Mouse (Mus musculus) CH12.LX (cell line): ENCODE measurements at regions not wholly inside any gene's neighbourhood (a gene's known extent, or its start where the extent isn't known, plus 50 kb on each side); places are given as distances from the start of the nearest gene placed in this dataset.
A peak's percentile ranks its signal among the peaks of the same experiment; 100 is the strongest.
"Not testable (repeated sequence)": the region's sequence is repeated elsewhere in the genome, so short reads cannot be mapped to it uniquely, and the experiment has no call there.

Experiments
- DNase-seq: peaks from one replicate; pipeline ENCODE4 v3.0.0-alpha.2; 2013; ENCODE audit errors: extremely low read depth
- H3K27ac ChIP-seq: 2 replicates; pipeline ENCODE4 v1.5.1; 2012; ENCODE audit warnings: low read depth, mild to moderate bottlenecking, control low read depth, moderate library complexity; ENCODE audit not compliant: insufficient read depth
- H3K27me3 ChIP-seq: replicated peaks from 2 replicates; pipeline ENCODE3; 2012; ENCODE audit warnings: inconsistent platforms
- H3K36me3 ChIP-seq, 2 experiments: replicated peaks in 1 of 2; 2 replicates each; pipeline versions ENCODE3 to v1.6.1; 2012; ENCODE audit warnings: inconsistent platforms in 1 of 2, low read length in 1 of 2, mild to moderate bottlenecking in 1 of 2, mixed read lengths in 1 of 2, moderate library complexity in 1 of 2; ENCODE audit not compliant: control insufficient read depth in 1 of 2, insufficient read depth in 1 of 2
- H3K4me1 ChIP-seq, 2 experiments: 2 replicates each; pipeline ENCODE4 v1.6.1; 2012; ENCODE audit warnings: inconsistent platforms in 1 of 2, moderate library complexity in 1 of 2; ENCODE audit not compliant: insufficient read depth in 2 of 2, control insufficient read depth in 1 of 2
- H3K4me2 ChIP-seq: 2 replicates; pipeline ENCODE4 v1.6.1; 2012; ENCODE audit warnings: low read depth, mild to moderate bottlenecking, control low read depth; ENCODE audit not compliant: poor library complexity, insufficient read depth, severe bottlenecking
- H3K4me3 ChIP-seq, 3 experiments: fragments of 150-350 bp in 1 of 3; sonication (generic) in 1 of 3; replicated peaks in 1 of 3; 2 replicates each; pipeline versions ENCODE3 to v1.5.1; 2011 to 2012; ENCODE audit warnings: low read depth in 2 of 3, low read length in 2 of 3, mild to moderate bottlenecking in 2 of 3, moderate library complexity in 2 of 3, control low read depth in 1 of 3, improper control_type of control experiment in 1 of 3, inconsistent platforms in 1 of 3, mixed read lengths in 1 of 3; ENCODE audit not compliant: poor library complexity in 1 of 3
- H3K79me2 ChIP-seq: replicated peaks from 2 replicates; pipeline ENCODE4 v1.6.1; 2012; ENCODE audit warnings: mild to moderate bottlenecking, moderate library complexity; ENCODE audit not compliant: control insufficient read depth, poor library complexity, insufficient read depth, severe bottlenecking; ENCODE audit errors: extremely low read depth
- H3K9ac ChIP-seq: 2 replicates; pipeline ENCODE4 v1.6.1; 2012; ENCODE audit warnings: low read depth, mild to moderate bottlenecking, control low read depth, moderate library complexity; ENCODE audit not compliant: insufficient read depth
- H3K9me3 ChIP-seq: replicated peaks from 2 replicates; pipeline ENCODE3; 2012; ENCODE audit warnings: low read length, inconsistent platforms, mixed read lengths
- BHLHE40 ChIP-seq: IDR thresholded peaks from 2 replicates; pipeline ENCODE4 v1.6.1; 2011; ENCODE audit warnings: mild to moderate bottlenecking, low read depth, low read length, improper control_type of control experiment
- EP300 ChIP-seq: IDR thresholded peaks from 2 replicates; pipeline ENCODE4 v1.6.1; 2011; ENCODE audit warnings: low read length, improper control_type of control experiment
- IRF4 ChIP-seq: IDR thresholded peaks from 2 replicates; pipeline ENCODE4 v1.6.1; 2014; ENCODE audit warnings: low read depth, mild to moderate bottlenecking, inconsistent platforms, low read length, improper control_type of control experiment
- JUND ChIP-seq: conservative IDR thresholded peaks from 2 replicates; pipeline ENCODE4 v1.6.1; 2011; ENCODE audit warnings: low read depth, low read length, improper control_type of control experiment
- MAFK ChIP-seq: IDR thresholded peaks from 2 replicates; pipeline ENCODE4 v1.6.1; 2011; ENCODE audit warnings: low read length, improper control_type of control experiment; ENCODE audit not compliant: insufficient replicate concordance
- MAX ChIP-seq: IDR thresholded peaks from 2 replicates; pipeline ENCODE4 v1.6.1; 2011; ENCODE audit warnings: low read length, improper control_type of control experiment
- MAZ ChIP-seq: IDR thresholded peaks from 2 replicates; pipeline ENCODE4 v1.6.1; 2012; ENCODE audit warnings: low read depth, mild to moderate bottlenecking, inconsistent platforms, low read length, improper control_type of control experiment, moderate library complexity
- MXI1 ChIP-seq: IDR thresholded peaks from 2 replicates; pipeline ENCODE4 v1.6.1; 2011; ENCODE audit warnings: mild to moderate bottlenecking, low read depth, low read length, improper control_type of control experiment
- NELFE ChIP-seq: IDR thresholded peaks from 2 replicates; pipeline ENCODE4 v1.6.1; 2011; ENCODE audit warnings: low read depth, low read length, improper control_type of control experiment
- PAX5 ChIP-seq: IDR thresholded peaks from 2 replicates; pipeline ENCODE4 v1.6.1; 2012; ENCODE audit warnings: low read length, inconsistent platforms, mixed read lengths
- RCOR1 ChIP-seq: conservative IDR thresholded peaks from 2 replicates; pipeline ENCODE4 v1.6.1; 2012; ENCODE audit warnings: low read depth, mild to moderate bottlenecking, inconsistent platforms, low read length, improper control_type of control experiment
- TCF12 ChIP-seq: IDR thresholded peaks from 2 replicates; pipeline ENCODE4 v1.6.1; 2014; ENCODE audit warnings: low read depth, mild to moderate bottlenecking, inconsistent platforms, low read length, improper control_type of control experiment
- ZNF384 ChIP-seq: IDR thresholded peaks from 2 replicates; pipeline ENCODE4 v1.6.1; 2012; ENCODE audit warnings: low read depth, low read length, improper control_type of control experiment, inconsistent platforms
- dilution Hi-C: fragments of 300-500 bp; cut with MboI; formaldehyde crosslinking; loops from 2 replicates; pipeline ENCODE4 v1.14.3; 2020; ENCODE audit warnings: low sequenced_read_pairs; ENCODE audit not compliant: extremely low pct_unique_long_range_greater_than_20kb, extremely low pct_ligation_motif_present
- in situ Hi-C: fragments of 300-500 bp; cut with MboI; formaldehyde crosslinking; loops from 3 replicates; pipeline ENCODE4 v1.14.3; 2019; ENCODE audit warnings: low sequenced_read_pairs, low pct_ligation_motif_present, low pct_unique_long_range_greater_than_20kb, mixed read lengths

- H3K4me1 ChIP-seq, dilution Hi-C loops, DNase-seq, H3K4me3 ChIP-seq, H3K27ac ChIP-seq, H3K27me3 ChIP-seq, H3K4me2 ChIP-seq, H3K79me2 ChIP-seq, in situ Hi-C loops, H3K9ac ChIP-seq, H3K9me3 ChIP-seq, H3K36me3 ChIP-seq: not testable (repeated sequence)
These were observed 99.3 kb downstream of the Gm7489 start for GRCm38 (mm10) chr15:53984006-53984405.

- Histone ChIP-seq H3K9me3 (no peaks in the 10 kb centered on the region), H3K4me1 (peaks cover 2 to 18% of the 10 kb centered on the region in 2 experiments; a peak in 3 of 4 replicates), H3K4me2 (no peak overlapping the region), H3K79me2 (no peaks in the 10 kb centered on the region), H3K36me3 (no peaks in the 10 kb centered on the region), H3K9ac (no peak overlapping the region), H3K27ac (no peak overlapping the region), H3K4me3 (no peak overlapping the region), H3K27me3 (no peaks in the 10 kb centered on the region)
- TF ChIP-seq MAZ (0 out of 2 replicates have a peak, but pooled peaks have one; percentile 16), MAFK (peak; percentile 37; the same call in 1 of the 2 replicates), ZNF384 (peak; percentile 50), EP300 (peak; percentile 80), MAX (peak; percentile 51; the same call in 1 of the 2 replicates), RCOR1 (0 out of 2 replicates have a peak, but pooled peaks have one; percentile 22), TCF12 (no peak), NELFE (no peak), IRF4 (peak; percentile 52), MXI1 (no peak), JUND (0 out of 2 replicates have a peak, but pooled peaks have one; percentile 24), BHLHE40 (peak; percentile 46; the same call in 1 of the 2 replicates)
- in situ Hi-C loops, result no loop called here
- peak; percentile 67 for DNase-seq
- dilution Hi-C loops, result no loop called here
These were observed 105.2 kb downstream of the Gm7489 start for GRCm38 (mm10) chr15:53989888-53990287.

- no peak overlapping the region for H3K4me3 ChIP-seq
- H3K4me2 ChIP-seq, result no peak overlapping the region
- no peak for DNase-seq
- H3K79me2 ChIP-seq, result no peaks in the 10 kb centered on the region
- H3K27me3 ChIP-seq, result no peaks in the 10 kb centered on the region
- no peak overlapping the region for H3K27ac ChIP-seq
- dilution Hi-C loops, result no loop called here
- TF ChIP-seq PAX5, result no peak
- H3K9ac ChIP-seq, result no peak overlapping the region
- H3K36me3 ChIP-seq, result no peaks in the 10 kb centered on the region
- H3K4me1 ChIP-seq, result peaks cover 0 to 3% of the 10 kb centered on the region in 2 experiments; a peak in 2 of 4 replicates
- in situ Hi-C loops, result no loop called here
- H3K9me3 ChIP-seq, result no peaks in the 10 kb centered on the region
These were observed 110.6 kb downstream of the Gm7489 start for GRCm38 (mm10) chr15:53995199-53995868.
